Mouse (Mus musculus) left cerebral cortex, adult 18-20 months (tissue): ENCODE measurements around the gene Hamp2. TPM values are rescaled to one million over a fixed set of nuclear protein-coding genes. Genes with fewer than 3 reads are reported as not detected.
"Not testable (repeated sequence)": the region's sequence is repeated elsewhere in the genome, so short reads cannot be mapped to it uniquely, and the experiment has no call there.

Experiments
- DNase-seq, 2 experiments: peaks; one replicate each; pipeline ENCODE4 v3.0.0; 2021 to 2022; ENCODE audit warnings: low spot score in 2 of 2, mixed read lengths in 1 of 2
- total RNA-seq, 2 experiments: library from RNA; stranded (reverse); gene quantifications; 2 replicates each; pipeline ENCODE4 v1.2.3; 2021

Hamp2 gene
- total RNA-seq, 2 experiments from 2014 or later: not detected

DNA sequence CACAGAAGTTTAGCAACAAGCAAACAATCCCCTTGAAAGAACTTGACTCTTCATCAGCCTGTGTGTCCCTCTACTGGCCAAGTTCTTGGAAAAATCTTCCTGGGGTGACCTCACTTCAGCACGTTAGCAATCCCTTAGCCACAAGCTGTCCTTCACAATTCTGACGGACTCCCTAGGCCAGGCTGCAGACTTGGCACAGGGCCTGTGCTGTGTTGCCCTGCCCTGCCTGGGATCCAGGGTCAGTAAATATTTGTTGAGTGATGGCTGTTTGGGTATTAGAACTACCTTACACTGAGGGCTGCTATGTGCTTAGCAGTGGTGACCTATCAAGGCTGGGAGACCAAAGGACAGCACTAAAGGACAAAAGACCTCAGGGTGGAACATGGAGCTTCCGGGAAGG is 29.6 kb upstream of the Hamp2 start:
- DNase-seq: no peak

DNA sequence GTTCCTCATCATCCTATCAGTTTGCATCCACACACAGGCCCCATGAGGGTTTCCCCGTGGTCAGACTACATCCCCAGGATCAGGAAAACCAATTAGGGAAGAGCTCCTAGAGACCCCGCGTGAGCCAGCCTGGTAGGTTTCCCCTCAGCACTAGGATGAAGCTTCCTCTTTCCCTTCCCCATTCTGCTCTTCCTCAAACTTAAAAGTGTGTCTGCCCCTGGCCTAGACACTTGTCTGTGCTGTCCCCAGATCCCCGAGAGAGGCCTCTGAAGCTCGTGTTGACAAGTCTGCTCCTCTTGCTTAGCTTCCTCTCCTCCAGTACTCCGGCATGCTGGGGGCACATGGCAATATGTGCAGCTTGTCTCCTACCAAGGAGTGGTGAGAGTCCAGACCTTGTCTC is 29.0 kb upstream of the Hamp2 start:
- no peak for DNase-seq

- no peak for DNase-seq
Measured at GRCm38 (mm10) chr7:30952441-30953265, 28.2 kb upstream of the Hamp2 start.

GRCm38 (mm10) chr7:30949902-30950301 is 25.4 kb upstream of the Hamp2 start:
- not testable (repeated sequence) for DNase-seq

DNA sequence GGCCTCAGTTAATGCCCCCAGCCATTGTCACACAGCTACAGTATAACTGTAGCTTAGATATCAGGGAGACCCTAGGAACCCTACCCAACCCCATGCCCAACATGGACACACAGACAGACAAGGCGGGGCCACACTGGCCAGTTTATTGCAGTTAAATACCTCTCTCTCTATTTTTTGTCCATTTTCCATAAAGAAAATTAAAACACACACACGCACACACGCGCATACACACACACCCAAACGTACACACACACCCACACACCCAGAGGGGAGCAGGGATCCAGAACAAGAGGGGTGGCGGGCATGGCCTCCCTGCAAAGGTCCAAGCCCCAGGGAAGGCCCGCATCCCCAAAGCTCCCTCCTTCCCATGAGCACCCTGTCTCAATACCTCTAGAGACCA is 21.4 kb upstream of the Hamp2 start:
- no peak for DNase-seq

GRCm38 (mm10) chr7:30945466-30945865 is 21.0 kb upstream of the Hamp2 start:
- DNase-seq: not testable (repeated sequence)

DNA sequence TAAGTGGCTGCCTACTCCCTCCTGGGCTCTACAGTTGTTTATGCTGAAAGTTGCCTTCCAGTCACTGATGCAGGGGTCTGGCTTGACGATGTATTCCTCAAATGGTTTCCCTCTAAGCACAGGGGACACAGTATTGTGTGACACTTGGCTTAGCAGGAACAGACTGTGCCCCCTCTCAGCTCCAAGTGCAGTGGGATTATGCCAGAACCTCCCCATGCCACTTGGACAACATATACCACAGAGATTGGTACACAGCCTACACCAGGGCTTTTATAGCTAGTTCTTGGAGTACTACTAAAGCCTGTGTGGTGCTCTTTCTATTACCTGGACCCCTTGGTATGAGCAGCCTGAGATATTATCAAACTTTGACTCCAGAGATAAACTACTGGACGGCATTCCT is 20.2 kb upstream of the Hamp2 start:
- not testable (repeated sequence) for DNase-seq

- DNase-seq: no peak
Measured at GRCm38 (mm10) chr7:30943909-30944635, 19.6 kb upstream of the Hamp2 start, which contains the start of gene Hamp. Hamp (minus strand) TSS chr7:30944032.

GRCm38 (mm10) chr7:30942365-30942764 is 17.9 kb upstream of the Hamp2 start:
- DNase-seq: not testable (repeated sequence)

DNA sequence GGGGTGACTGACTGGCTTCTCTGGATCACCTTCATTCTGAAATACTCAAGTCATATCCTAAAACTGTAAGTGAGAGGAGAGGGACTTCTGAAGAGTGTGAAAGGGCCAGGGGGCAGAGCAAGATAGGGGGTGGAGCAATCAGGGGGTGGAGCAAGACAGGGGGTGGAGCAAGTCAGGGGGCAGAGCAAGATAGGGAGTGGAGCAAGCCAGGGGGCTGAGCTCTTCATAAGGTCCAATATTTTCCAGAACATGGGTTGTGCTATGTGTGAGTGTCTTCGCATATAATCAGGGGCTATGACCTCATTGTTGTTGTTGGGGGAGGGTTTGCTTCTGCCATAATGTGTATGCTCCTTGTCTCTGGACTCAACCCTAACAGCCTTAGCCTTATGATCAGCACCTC is 15.6 kb upstream of the Hamp2 start:
- DNase-seq: not testable (repeated sequence)

- DNase-seq: not testable (repeated sequence)
Measured at GRCm38 (mm10) chr7:30935422-30936099, 11.1 kb upstream of the Hamp2 start.

DNA sequence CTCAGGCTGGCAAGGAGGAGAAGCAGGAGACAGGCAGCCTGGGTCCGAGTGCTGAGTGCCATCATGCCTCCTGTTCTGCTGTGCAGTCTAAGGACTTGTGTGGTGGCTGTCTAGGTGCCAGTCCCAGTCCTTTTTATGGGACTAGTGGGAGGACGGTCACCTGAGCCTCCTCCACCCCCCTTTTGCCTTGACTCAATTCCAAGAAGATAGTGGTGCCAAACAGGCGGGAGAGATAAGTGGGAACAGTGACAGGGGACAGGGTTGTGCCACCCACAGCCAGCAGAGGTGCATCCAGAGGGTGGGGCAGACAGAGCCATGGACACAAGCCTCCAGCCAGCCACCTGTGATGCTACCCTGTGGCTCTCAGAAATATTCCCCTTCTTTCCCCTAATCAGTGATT is 410 bp downstream of the Hamp2 start:
- DNase-seq: no peak

GRCm38 (mm10) chr7:30922490-30922889 is 2.0 kb downstream of the Hamp2 start:
- DNase-seq: not testable (repeated sequence)

- no peak for DNase-seq
Measured at GRCm38 (mm10) chr7:30920217-30920616, 4.3 kb downstream of the Hamp2 start.

DNA sequence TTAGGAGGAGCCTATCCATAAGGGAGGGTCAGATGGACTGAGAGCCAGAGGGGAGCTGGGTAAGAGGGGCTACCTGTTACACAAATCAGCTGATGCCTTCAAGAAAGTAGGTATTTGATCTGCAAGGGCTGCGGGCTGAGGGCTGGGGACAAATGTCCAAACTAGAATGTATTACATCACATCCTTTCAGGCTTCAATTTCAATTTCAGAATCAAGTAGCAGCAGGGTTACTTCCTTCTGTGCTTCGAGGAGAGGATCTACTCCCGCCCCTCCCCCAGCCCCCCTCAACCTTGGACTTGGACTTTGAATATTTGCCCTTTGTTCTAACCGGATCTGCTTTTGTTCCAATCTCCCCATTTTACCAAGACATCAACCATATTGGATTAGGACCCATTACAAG is 7.3 kb downstream of the Hamp2 start:
- no peak for DNase-seq

DNA sequence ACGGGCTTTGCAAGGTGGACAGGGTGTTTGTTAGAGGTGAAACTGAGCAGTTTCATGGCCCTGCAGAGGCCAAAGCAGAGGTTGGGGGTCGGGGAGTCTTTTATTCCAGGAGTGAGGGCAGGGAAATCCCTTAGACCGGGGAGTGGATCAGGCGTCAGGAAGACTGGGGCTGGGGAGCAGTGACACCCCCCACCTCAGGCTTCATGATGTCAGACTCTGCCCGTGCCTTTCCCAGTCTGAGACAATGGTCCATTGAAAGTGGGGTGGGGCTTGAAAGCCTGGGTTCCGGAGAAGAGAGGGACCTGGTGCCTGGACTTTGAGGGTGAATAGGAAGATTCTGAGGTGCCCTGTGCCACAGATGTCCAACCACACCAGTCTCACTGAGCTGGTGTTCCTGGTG is 7.8 kb downstream of the Hamp2 start:
- peak in 1 of 2 experiments; percentile 9 for DNase-seq

GRCm38 (mm10) chr7:30914732-30915131 is 9.7 kb downstream of the Hamp2 start, which contains the start of gene Mag:
Mag (minus strand) TSS chr7:30914873.
- DNase-seq: peak in 1 of 2 experiments; percentile 13

GRCm38 (mm10) chr7:30909773-30910172 is 14.7 kb downstream of the Hamp2 start:
- DNase-seq: no peak

- DNase-seq: no peak
Measured at GRCm38 (mm10) chr7:30908992-30909431, 15.5 kb downstream of the Hamp2 start.

GRCm38 (mm10) chr7:30908277-30908991 is 16.0 kb downstream of the Hamp2 start:
- DNase-seq: no peak

- peak; percentile 17 to 21 for DNase-seq
Measured at GRCm38 (mm10) chr7:30904042-30904441, 20.4 kb downstream of the Hamp2 start.
